Mouse (Mus musculus) stomach, postnatal 0 days (tissue): ENCODE results near the gene Casq2. TPM values are rescaled to one million over a fixed set of nuclear protein-coding genes. Genes with fewer than 3 reads are reported as not detected.

Source experiments
- ATAC-seq: fragments of 200-750 bp; cut with Nextera tagmentation; 2 replicates; pipeline ENCODE4 v1.8.0; 2017; ENCODE audit not compliant: low FRiP score, low TSS enrichment
- DNase-seq: peaks from one replicate; pipeline ENCODE4 v3.0.0-alpha.2; 2016; ENCODE audit warnings: low spot score
- H3K27ac ChIP-seq: fragments of 300-500 bp; sonication (generic); replicated peaks from 2 replicates; pipeline ENCODE4 v1.5.1; 2014; ENCODE audit warnings: mild to moderate bottlenecking, control low read depth
- H3K27me3 ChIP-seq: fragments of 300-500 bp; sonication (generic); 2 replicates; pipeline ENCODE4 v1.6.1; 2014; ENCODE audit warnings: low read length; ENCODE audit not compliant: control insufficient read depth, insufficient read depth
- H3K36me3 ChIP-seq: fragments of 300-500 bp; sonication (generic); 2 replicates; pipeline ENCODE4 v1.6.1; 2014; ENCODE audit warnings: low read length, mixed read lengths; ENCODE audit not compliant: control insufficient read depth, insufficient read depth
- H3K4me1 ChIP-seq: fragments of 300-500 bp; sonication (generic); replicated peaks from 2 replicates; pipeline ENCODE4 v1.6.1; 2014; ENCODE audit warnings: antibody characterized with exemption; ENCODE audit not compliant: control insufficient read depth, insufficient read depth
- H3K4me2 ChIP-seq: fragments of 300-500 bp; sonication (generic); replicated peaks from 2 replicates; pipeline ENCODE4 v1.6.1; 2014; ENCODE audit warnings: low read depth, mild to moderate bottlenecking, control low read depth, moderate library complexity
- H3K4me3 ChIP-seq: fragments of 300-500 bp; sonication (generic); 2 replicates; pipeline ENCODE4 v1.5.1; 2014; ENCODE audit warnings: low read depth, low read length, control low read depth
- H3K9ac ChIP-seq: fragments of 300-500 bp; sonication (generic); 2 replicates; pipeline ENCODE4 v1.6.1; 2014; ENCODE audit warnings: mild to moderate bottlenecking, low read length, control low read depth, mixed read lengths
- H3K9me3 ChIP-seq: fragments of 300-500 bp; sonication (generic); 2 replicates; pipeline ENCODE4 v1.6.1; 2016; ENCODE audit warnings: low read length; ENCODE audit not compliant: control insufficient read depth
- CTCF ChIP-seq: IDR thresholded peaks from 2 replicates; pipeline ENCODE4 v1.5.1; 2016; ENCODE audit warnings: antibody characterized with exemption, low read depth, mild to moderate bottlenecking, moderate library complexity
- EP300 ChIP-seq: optimal IDR thresholded peaks from 2 replicates; pipeline ENCODE3; 2016; ENCODE audit warnings: antibody characterized with exemption
- WGBS: fragments of 180-500 bp; shearing (Covaris S2); extraction: QIAGEN DNeasy Blood & Tissue Kit; methylation state at CpG from one replicate; pipeline ENCODE4 v1.1.7; 2014; 5-methylcytosine and 5-hydroxymethylcytosine counted together
- polyA plus RNA-seq: library from polyadenylated mRNA; unstranded; fragments of >200 nt; fragmentation: Nextera tagmentation; extraction: Ambion mirVana; gene quantifications from 2 replicates; pipeline ENCODE4 v1.2.1, GENCODE M21; 2015

The Casq2 gene
- polyA plus RNA-seq, 1 experiment from 2014 or later = 2.5 TPM

GRCm38 (mm10) chr3:102099242-102099641, 13.0 kb downstream of the Casq2 start:
- Histone ChIP-seq H3K4me3 (no peak overlapping the region), H3K4me2 (no peak overlapping the region), H3K9me3 (no peaks in the 10 kb centered on the region), H3K27ac (no peak overlapping the region), H3K9ac (no peak overlapping the region), H3K4me1 (no peaks in the 10 kb centered on the region), H3K36me3 (no peaks in the 10 kb centered on the region), H3K27me3 (no peaks in the 10 kb centered on the region)
- ATAC-seq (no peak), DNase-seq (no peak)
- WGBS = 52% methylated on average over 9 of the region's 10 CpGs
- TF ChIP-seq CTCF (no peak), EP300 (no peak)

- Histone ChIP-seq H3K4me2 (no peak overlapping the region), H3K4me3 (no peak overlapping the region), H3K36me3 (no peaks in the 10 kb centered on the region), H3K27me3 (no peaks in the 10 kb centered on the region), H3K9ac (no peak overlapping the region), H3K27ac (no peak overlapping the region), H3K9me3 (no peaks in the 10 kb centered on the region), H3K4me1 (no peaks in the 10 kb centered on the region)
- 93% methylated on average over 3 of the region's 3 CpGs for WGBS
- DNase-seq = no peak
- ATAC-seq = no peak
- no peak for TF ChIP-seq EP300
- no peak for TF ChIP-seq CTCF
Observed at GRCm38 (mm10) chr3:102099793-102100192, 13.6 kb downstream of the Casq2 start.

- ATAC-seq = no peak
- 91% methylated on average over 4 of the region's 4 CpGs for WGBS
- Histone ChIP-seq H3K27ac (no peak overlapping the region), H3K4me3 (no peak overlapping the region), H3K9me3 (no peaks in the 10 kb centered on the region), H3K4me1 (no peaks in the 10 kb centered on the region), H3K9ac (no peak overlapping the region), H3K36me3 (no peaks in the 10 kb centered on the region), H3K4me2 (no peak overlapping the region), H3K27me3 (no peaks in the 10 kb centered on the region)
- TF ChIP-seq EP300 (no peak), CTCF (no peak)
- DNase-seq = no peak
Observed at GRCm38 (mm10) chr3:102101445-102101844, 15.2 kb downstream of the Casq2 start.

GRCm38 (mm10) chr3:102103811-102104565, 17.8 kb downstream of the Casq2 start:
- H3K27ac ChIP-seq = no peak overlapping the region
- no peak overlapping the region for H3K9ac ChIP-seq
- H3K27me3 ChIP-seq = no peaks in the 10 kb centered on the region
- no peak for DNase-seq
- H3K4me3 ChIP-seq = no peak overlapping the region
- H3K4me1 ChIP-seq = no peaks in the 10 kb centered on the region
- H3K36me3 ChIP-seq = no peaks in the 10 kb centered on the region
- no peak overlapping the region for H3K4me2 ChIP-seq
- WGBS = 54% methylated on average over 9 of the region's 9 CpGs
- no peaks in the 10 kb centered on the region for H3K9me3 ChIP-seq
- ATAC-seq = no peak
- TF ChIP-seq CTCF (no peak), EP300 (no peak)

- no peak for TF ChIP-seq CTCF
- TF ChIP-seq EP300 = no peak
- Histone ChIP-seq H3K4me1 (no peaks in the 10 kb centered on the region), H3K27ac (no peak overlapping the region), H3K4me2 (no peak overlapping the region), H3K4me3 (no peak overlapping the region), H3K36me3 (no peaks in the 10 kb centered on the region), H3K9ac (no peak overlapping the region), H3K9me3 (no peaks in the 10 kb centered on the region), H3K27me3 (no peaks in the 10 kb centered on the region)
- WGBS = 58% methylated on average over 3 of the region's 3 CpGs
- DNase-seq = no peak
- no peak for ATAC-seq
Observed at GRCm38 (mm10) chr3:102108201-102108600, 22.0 kb downstream of the Casq2 start.

- TF ChIP-seq EP300 (no peak), CTCF (no peak)
- DNase-seq = no peak
- Histone ChIP-seq H3K27me3 (no peaks in the 10 kb centered on the region), H3K36me3 (no peaks in the 10 kb centered on the region), H3K4me3 (no peak overlapping the region), H3K9ac (no peak overlapping the region), H3K4me1 (no peaks in the 10 kb centered on the region), H3K27ac (no peak overlapping the region), H3K9me3 (no peaks in the 10 kb centered on the region), H3K4me2 (no peak overlapping the region)
- 73% methylated on average over 7 of the region's 7 CpGs for WGBS
- no peak; the same call in 1 of the 2 replicates for ATAC-seq
Observed at GRCm38 (mm10) chr3:102111979-102112599, 25.9 kb downstream of the Casq2 start.
